Mouse (Mus musculus): ENCODE measurements at regions not wholly inside any gene's neighbourhood (a gene's known extent, or its start where the extent isn't known, plus 50 kb on each side); places are given as distances from the start of the nearest gene placed in this dataset.

DNA sequence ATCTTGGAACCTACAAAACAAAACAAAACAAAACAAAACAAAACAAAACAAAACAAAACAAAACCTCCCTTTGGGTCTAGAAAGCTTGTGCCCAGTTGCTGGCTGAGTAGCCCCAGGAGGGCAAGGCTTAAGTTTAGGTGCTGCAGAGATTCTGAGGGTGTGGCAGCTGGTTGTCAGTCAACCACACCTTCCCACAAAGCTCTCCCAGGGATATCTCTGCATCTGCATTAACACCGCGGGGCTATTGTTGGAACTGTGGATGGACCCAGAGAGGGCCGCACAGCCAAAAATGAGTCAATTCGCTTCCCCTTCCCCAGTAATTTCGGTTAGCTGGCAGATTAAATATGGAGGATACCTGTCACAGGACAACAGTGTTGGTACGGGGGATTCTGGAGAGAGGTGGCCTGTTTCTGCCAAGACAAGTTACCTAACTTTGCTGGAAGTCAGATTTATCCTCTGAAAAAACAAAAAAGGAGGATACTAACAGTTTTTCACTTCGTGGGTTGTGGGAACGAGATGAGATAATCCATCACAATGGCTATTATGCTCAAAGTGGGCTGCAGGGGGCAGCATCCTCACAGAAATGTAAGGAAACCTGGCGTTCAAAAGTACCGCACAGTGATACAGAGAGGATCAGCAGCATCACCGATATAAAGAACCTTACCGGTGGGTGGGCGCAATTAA lies 96.7 kb downstream of the 1500009L16Rik start:
- DNase-seq (ENCODE audit: low spot score), result peak; percentile 76

- DNase-seq (ENCODE audit: low spot score), result no peak
These were observed 97.2 kb downstream of the 1500009L16Rik start for GRCm38 (mm10) chr10:83819950-83820275.

DNA sequence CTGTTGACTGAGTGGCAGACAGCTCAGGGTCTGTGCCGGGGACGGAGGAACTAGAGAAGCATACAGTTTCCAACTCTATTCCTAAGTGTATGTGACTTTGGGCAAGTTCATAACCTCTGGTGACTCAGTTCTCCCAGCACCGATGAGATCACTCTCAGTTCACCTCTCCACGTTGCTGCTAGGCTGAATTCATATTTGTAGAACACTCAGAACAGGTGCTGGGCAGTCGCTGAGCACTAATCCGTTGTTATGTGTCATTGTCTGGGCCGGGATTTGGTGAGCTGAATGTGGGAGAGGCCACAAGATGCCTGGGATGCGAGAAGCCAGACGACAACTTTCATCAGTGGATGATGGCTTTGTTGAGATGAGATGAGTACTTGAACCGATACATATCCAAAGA lies 98.4 kb downstream of the 1500009L16Rik start:
- DNase-seq (ENCODE audit: low spot score), result no peak

GRCm38 (mm10) chr10:83826105-83826504 lies 103.4 kb downstream of the 1500009L16Rik start:
- no peak for DNase-seq (ENCODE audit: low spot score)

- DNase-seq (ENCODE audit: low spot score), result no peak
These were observed 113.7 kb downstream of the 1500009L16Rik start for GRCm38 (mm10) chr10:83836351-83836750.

DNA sequence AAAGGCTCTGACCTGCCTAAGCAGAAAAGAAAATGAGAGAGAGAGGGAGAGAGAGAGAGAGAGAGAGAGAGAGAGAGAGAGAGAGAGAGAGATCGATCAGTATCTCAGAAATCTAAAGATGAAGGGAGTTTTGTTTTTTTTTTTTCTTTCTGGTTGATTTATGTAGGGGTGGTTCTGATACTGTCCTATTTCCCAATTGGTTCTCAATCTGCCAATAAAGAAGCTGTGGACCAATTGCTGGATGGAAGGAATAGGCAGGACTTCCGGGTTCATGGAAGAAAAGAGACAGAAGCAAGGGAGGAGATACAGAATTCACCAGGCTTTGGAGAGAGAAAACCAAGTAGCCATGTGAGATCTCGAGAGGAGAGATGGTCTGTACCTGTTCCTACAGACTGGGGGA lies 117.6 kb downstream of the 1500009L16Rik start:
- DNase-seq (ENCODE audit: low spot score), result no peak

DNA sequence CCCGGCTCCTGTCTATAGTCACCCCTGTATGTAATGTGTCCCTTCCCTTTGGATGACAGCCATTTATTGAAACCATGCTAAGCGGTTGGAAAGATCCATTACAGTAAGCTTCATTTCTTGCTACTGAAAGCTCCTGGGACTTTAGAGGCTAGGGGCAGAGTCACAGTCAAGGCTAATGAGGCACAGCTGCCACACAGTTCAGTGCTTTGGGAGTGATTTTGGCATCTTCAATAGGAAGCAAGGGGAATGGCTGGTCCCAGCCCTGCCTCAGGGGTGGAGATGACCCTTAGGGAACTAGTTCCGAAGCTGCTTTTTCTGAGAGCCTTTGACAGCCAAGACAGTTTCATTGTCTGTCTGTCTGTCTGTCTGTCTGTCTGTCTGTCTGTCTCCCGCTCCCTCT lies 128.2 kb downstream of the 1500009L16Rik start:
- no peak for DNase-seq (ENCODE audit: low spot score)

- no peak for DNase-seq (ENCODE audit: low spot score)
These were observed 129.5 kb downstream of the 1500009L16Rik start for GRCm38 (mm10) chr10:83852194-83852593.

DNA sequence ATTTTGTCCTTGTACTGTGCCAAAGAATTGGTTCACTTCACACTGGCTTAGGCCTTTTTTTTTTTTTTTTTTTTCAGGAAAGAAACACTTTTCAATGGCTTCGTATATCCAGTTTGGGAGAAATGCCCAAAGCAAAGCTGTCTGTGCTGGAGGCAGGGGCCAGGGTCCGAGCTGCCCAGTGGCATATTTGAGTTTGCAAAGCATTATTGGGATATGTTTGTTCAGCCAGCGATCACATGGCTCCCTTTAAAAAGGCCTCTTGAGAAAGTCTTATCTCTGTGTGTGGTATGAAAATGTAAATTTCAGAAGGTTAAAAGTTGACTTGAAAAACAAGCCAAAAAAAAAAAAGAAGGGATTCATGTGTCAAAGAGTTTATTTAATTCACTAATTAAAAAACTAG lies 130.1 kb downstream of the 1500009L16Rik start:
- DNase-seq (ENCODE audit: low spot score), result no peak

- no peak for DNase-seq (ENCODE audit: low spot score)
These were observed 135.3 kb downstream of the 1500009L16Rik start for GRCm38 (mm10) chr10:83857794-83858442.

GRCm38 (mm10) chr10:83858689-83859088 lies 136.0 kb downstream of the 1500009L16Rik start:
- no peak for DNase-seq (ENCODE audit: low spot score)

DNA sequence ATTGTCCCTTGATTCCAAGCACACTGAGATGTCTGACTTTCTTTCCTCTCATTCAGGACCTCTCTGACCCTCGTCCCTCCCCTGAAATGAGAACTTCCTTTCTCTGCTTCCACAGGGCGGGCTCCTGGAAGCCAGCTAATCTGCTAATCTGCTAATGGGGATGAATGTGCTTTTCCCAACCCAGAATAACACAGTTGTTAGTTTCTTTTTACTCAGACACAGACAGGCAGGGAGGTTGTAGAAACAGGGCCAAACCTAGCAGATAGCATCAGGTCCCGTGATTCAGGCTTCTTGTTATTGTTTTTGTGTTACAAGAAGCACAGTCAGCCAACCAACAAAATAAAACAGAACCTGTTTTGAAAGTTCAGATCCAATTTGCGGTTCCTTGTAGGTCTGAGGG lies 137.0 kb downstream of the 1500009L16Rik start:
- no peak for DNase-seq (ENCODE audit: low spot score)

- DNase-seq (ENCODE audit: low spot score), result no peak
These were observed 139.0 kb downstream of the 1500009L16Rik start for GRCm38 (mm10) chr10:83861574-83862190.

- no peak for DNase-seq (ENCODE audit: low spot score)
These were observed 141.9 kb downstream of the 1500009L16Rik start for GRCm38 (mm10) chr10:83864591-83864990.

DNA sequence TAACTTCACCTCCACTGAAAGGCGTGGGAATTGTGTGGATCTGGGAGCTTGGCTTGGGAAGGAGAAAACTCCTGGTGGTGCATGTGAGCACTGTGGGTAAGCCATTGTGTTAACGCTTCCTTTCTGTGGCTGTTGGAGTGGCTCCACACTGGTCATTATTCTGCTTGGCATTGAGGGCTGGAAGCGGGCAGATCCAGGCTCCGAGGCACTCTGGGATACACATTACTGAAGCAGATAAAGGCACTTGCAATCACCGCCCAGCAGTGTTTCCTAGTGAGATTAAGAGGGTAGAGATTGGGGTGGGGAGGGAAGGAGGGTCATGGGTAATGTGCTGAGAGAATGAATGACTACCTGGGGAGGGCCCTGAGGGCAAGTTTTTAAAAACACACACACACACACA lies 143.3 kb downstream of the 1500009L16Rik start:
- DNase-seq (ENCODE audit: low spot score), result no peak

GRCm38 (mm10) chr10:83871736-83872400 lies 149.2 kb downstream of the 1500009L16Rik start:
- DNase-seq (ENCODE audit: low spot score), result peak; percentile 10

GRCm38 (mm10) chr10:83878745-83879144 lies 156.1 kb downstream of the 1500009L16Rik start:
- no peak for DNase-seq (ENCODE audit: low spot score)

DNA sequence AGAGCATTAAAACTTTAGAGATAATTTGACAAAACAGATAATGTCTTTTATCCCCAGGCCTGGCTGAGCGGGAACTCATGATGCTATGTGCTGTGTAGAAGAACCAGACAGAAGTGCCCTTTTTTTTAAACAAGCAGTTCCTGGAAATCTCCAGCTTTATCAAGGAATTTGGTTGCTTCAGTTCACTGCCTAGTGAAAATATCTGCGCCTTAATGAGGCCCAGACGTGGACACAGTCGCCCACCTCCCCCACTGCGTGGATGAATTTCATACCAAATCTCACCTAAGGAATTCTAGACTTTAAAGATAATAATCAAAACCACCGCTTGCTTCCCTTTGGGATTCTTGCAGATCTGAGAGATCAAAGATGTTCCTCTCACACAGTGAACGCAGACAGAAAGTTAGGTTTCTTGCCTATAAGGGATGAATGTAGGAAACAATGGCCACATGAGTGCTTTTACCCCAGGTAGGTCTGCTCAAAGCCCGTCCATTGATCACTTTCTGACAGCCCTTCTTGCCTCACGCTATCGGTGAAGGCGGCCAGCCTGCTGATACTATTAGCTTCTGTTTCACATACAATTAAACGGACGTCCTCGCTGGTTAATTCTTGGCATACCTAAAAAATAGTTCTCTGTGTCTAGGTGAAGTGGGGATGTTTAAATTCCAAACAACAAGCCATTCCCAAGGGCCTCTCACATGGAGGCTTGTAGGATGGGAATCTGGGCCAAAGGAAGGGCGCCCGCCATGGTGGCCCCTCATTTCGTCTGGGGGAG lies 159.6 kb downstream of the 1500009L16Rik start:
- DNase-seq (ENCODE audit: low spot score), result no peak

- DNase-seq (ENCODE audit: low spot score), result no peak
These were observed 160.2 kb downstream of the 1500009L16Rik start for GRCm38 (mm10) chr10:83882891-83883185.

GRCm38 (mm10) chr10:83884553-83884952 lies 161.9 kb downstream of the 1500009L16Rik start:
- no peak for DNase-seq (ENCODE audit: low spot score)

DNA sequence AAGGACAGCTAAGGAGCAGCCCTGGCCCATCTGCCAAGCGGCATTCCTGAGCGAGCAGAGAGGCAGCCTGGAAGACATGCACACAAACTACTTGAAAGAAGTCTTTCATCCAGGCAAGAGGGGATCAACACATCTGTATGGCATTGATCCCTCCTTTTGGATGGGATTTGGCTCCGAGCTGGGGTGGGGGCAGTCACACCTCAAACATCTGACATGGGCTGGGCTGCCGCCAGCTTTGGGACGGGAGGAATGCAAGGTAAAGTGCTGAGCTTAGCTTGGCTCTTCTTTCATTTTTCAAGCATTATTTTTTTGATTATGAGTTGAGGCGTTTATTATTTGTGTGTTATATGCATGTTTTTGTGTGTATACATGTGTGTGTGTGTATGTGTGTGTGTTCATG lies 165.9 kb downstream of the 1500009L16Rik start:
- no peak for DNase-seq (ENCODE audit: low spot score)

GRCm38 (mm10) chr10:83895741-83896150 lies 173.1 kb downstream of the 1500009L16Rik start:
- DNase-seq (ENCODE audit: low spot score), result peak; percentile 29

Data from urinary bladder, postnatal 14 days (tissue).